Mouse (Mus musculus) heart, postnatal 4 days (tissue): ENCODE results near the gene Nit1. TPM values are rescaled to one million over a fixed set of nuclear protein-coding genes. Genes with fewer than 3 reads are reported as not detected.

ENCODE experiments used
- DNase-seq: peaks from one replicate; pipeline ENCODE4 v3.0.0; 2021
- total RNA-seq, 2 experiments: library from RNA; stranded (reverse); gene quantifications; 2 replicates each; pipeline ENCODE4 v1.2.3; 2021

The Nit1 gene
- total RNA-seq, 2 experiments from 2014 or later, result 17.9 to 20.3 TPM

DNA sequence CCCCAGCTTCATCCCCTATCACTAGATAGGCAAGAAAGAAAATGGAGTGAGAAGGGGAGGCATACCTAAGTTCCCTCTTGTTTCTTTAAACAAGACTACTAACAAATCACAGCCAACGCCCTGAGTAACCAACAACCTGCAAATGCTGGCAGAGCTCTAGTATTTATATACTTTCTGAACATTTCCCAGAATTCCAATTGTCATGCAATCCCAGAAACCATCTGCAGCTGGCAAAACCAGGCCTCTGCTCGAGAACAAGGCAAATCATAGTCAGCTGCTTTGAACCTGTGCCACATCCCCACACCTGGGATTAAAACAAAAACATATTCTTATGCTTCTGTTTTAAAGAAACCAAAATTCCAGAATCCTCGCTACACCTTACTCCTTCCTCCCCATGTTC lies 52.1 kb downstream of the Nit1 start:
- no peak for DNase-seq

DNA sequence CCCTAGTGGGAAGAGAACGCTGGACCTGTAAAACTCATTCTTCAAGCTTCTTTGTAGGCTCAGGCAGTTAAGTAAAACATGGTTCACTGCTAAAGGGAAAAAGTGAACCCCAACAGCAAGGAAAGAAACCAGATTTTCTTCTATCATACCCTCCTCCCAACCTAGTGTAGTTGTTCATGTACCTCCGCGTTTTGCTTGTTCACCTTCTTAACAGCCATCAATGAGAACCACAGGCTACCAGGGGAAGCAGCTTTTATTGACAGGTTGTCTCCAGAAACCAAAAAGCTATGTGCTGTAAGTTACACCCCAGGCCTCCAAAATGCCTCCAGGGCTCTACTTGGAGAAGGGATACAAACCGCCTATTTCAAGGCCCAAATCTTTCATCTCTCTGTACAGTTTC lies 57.1 kb downstream of the Nit1 start:
- no peak for DNase-seq

Other genes with a start within 250 kb of the Nit1 start
- gene Cfap126, start 231.7 kb downstream of the Nit1 start, total RNA-seq, result 1 to 10 TPM in 1 of 2 experiments, under 1 TPM in 1; 0.64 to 1.5 TPM
- gene Sdhc, start 195.0 kb downstream of the Nit1 start, total RNA-seq, result 100 to 1,000 TPM; 847 to 901 TPM
- 10 to 100 TPM in 1 of 2 experiments, 1 to 10 TPM in 1; 9.3 to 34.8 TPM for gene Mpz, start 194.9 kb downstream of the Nit1 start, total RNA-seq
- 100 to 1,000 TPM; 109 to 138 TPM for gene Pcp4l1, start 149.4 kb downstream of the Nit1 start, total RNA-seq
- not detected for gene Nr1i3, start 131.7 kb downstream of the Nit1 start, total RNA-seq
- gene Tomm40l, start 123.1 kb downstream of the Nit1 start, total RNA-seq, result 10 to 100 TPM; 79.9 to 85.2 TPM
- gene Apoa2, start 120.6 kb downstream of the Nit1 start, total RNA-seq, result 1 to 10 TPM; 1.7 to 1.8 TPM
- 10 to 100 TPM in 1 of 2 experiments, 1 to 10 TPM in 1; 8.7 to 10.1 TPM for gene Fcer1g, start 111.3 kb downstream of the Nit1 start, total RNA-seq
- gene Adamts4, start 95.2 kb downstream of the Nit1 start, total RNA-seq, result 1 to 10 TPM; 8.2 to 8.7 TPM
- gene Ndufs2, start 94.3 kb downstream of the Nit1 start, total RNA-seq, result 100 to 1,000 TPM; 862 to 916 TPM
- 10 to 100 TPM; 26.7 to 29.9 TPM for gene B4galt3, start 75.3 kb downstream of the Nit1 start, total RNA-seq
- gene Ppox, start 64.5 kb downstream of the Nit1 start, total RNA-seq, result 10 to 100 TPM; 22.3 to 23.4 TPM
- 10 to 100 TPM; 23.2 to 23.7 TPM for gene Usp21, start 57.7 kb downstream of the Nit1 start, total RNA-seq
- 100 to 1,000 TPM; 102 to 108 TPM for gene Ufc1, start 50.6 kb downstream of the Nit1 start, total RNA-seq
- gene Dedd, start 16.5 kb downstream of the Nit1 start, total RNA-seq, result 10 to 100 TPM; 28.5 to 29.8 TPM
- 10 to 100 TPM; 76.2 to 80.2 TPM for gene Pfdn2, start within 50 bp of the Nit1 start, total RNA-seq
- under 1 TPM; 0.50 TPM for gene Klhdc9, start 15.2 kb upstream of the Nit1 start, total RNA-seq
- under 1 TPM; 0.07 TPM for gene Nectin4, start 24.5 kb upstream of the Nit1 start, total RNA-seq
- gene Arhgap30, start 43.3 kb upstream of the Nit1 start, total RNA-seq, result 1 to 10 TPM in 1 of 2 experiments, under 1 TPM in 1; 0.90 to 1.5 TPM
- gene Usf1, start 65.7 kb upstream of the Nit1 start, total RNA-seq, result 10 to 100 TPM; 53.4 to 54.3 TPM
- 1 to 10 TPM; 1.1 to 1.7 TPM for gene Tstd1, start 73.2 kb upstream of the Nit1 start, total RNA-seq
- gene F11r, start 91.9 kb upstream of the Nit1 start, total RNA-seq, result 10 to 100 TPM; 57.1 to 58.1 TPM
- 1 to 10 TPM; 4.3 to 4.9 TPM for gene Alyref2, start 157.8 kb upstream of the Nit1 start, total RNA-seq
- not detected for gene Itln1, start 189.6 kb upstream of the Nit1 start, total RNA-seq
- gene Cd244a, start 213.5 kb upstream of the Nit1 start, total RNA-seq, result under 1 TPM; 0.07 to 0.16 TPM